Mouse (Mus musculus): ENCODE data around the gene Gm4131. TPM values are rescaled to one million over a fixed set of nuclear protein-coding genes. Genes with fewer than 3 reads are reported as not detected.

Gm4131 gene
- not detected in 2 replicates for polyA plus RNA-seq (2015; fragmentation: Nextera tagmentation; extraction: Ambion mirVana)

DNA sequence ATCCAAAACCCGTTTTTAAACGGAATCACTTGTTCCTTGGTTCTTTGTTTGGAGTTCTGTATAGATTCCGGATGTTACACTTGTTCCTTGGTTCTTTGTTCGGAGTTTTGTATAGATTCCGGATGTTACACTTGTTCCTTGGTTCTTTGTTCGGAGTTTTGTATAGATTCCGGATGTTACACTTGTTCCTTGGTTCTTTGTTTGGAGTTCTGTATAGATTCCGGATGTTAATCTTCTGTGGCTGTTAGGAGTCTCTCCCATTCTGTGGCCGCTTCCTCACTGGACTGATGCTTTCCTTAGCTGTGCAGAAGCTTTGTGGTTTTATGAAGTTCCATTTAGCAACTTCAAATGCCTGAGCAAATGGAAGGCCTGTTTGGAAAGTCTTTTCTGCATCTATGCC lies at the start of gene Gm4131:
Gene Gm4131, minus strand, starts transcription at position 101 of the 400 bp plus-strand sequence.

DNA sequence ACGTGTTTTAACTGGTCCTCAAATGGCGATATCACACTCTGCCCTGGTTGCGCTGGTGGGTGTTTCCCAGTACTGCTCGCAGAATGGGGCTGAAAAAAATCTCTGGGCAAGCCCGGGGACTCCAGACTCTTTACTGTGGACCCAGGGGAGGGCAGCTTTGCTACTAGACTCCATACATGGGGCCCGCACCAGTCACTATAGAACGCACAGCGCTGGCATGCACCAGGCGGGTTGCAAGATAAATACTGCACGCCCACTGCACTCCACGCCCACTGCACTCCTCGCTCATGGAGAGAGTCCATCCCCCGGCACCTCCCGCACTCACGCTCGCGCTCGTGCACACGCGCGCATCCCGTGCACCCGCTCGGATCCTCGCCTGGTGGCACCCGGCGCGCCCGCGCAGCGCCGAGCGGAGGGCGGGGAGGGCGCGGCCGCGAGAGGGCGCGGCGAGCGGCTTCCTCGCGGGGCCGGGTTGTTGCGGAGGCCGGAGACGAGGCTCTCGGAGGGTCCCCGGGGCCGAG lies 11.4 kb downstream of the Gm4131 start, which contains the start of gene Fam124a:
Gene Fam124a, plus strand, starts transcription at position 429 of the 521 bp plus-strand sequence.

DNA sequence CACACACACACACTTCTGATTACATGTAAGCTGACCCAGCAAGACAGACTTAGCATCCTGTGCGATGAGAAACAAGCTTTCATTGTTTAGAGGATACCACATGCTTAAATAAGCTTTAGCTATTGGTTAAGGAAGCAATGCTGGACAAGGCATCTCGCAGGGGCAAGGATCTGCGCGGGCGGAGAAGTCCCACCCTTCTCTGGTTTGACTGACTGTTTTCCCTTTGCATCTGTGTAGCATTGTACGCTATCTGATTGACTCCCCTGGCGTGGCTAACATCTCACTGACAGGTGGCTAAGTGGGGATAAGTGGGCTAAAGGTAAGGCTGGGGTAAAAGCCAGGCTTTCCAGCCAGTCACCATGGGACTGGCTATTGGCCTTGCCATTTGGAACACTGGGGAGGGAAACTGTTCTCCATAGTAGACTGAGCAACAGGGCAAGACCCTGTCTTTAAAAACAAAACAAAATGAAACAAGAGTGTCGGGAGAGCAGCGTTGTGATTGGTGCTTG lies 110.4 kb downstream of the Gm4131 start, which contains the start of gene Gucy1b2:
Gene Gucy1b2, minus strand, starts transcription at position 51 of the 509 bp plus-strand sequence.

Other genes with a start within 250 kb of the Gm4131 start
- not detected in 2 replicates for gene Gucy1b2, start 110.6 kb downstream of the Gm4131 start, polyA plus RNA-seq (2015; fragmentation: Nextera tagmentation; extraction: Ambion mirVana)
- gene Fam124a, start 11.2 kb downstream of the Gm4131 start, polyA plus RNA-seq (2015; fragmentation: Nextera tagmentation; extraction: Ambion mirVana), result 0.89 and 1.1 TPM in 2 replicates
- not detected in 2 replicates for gene Serpine3, start 96.7 kb upstream of the Gm4131 start, polyA plus RNA-seq (2015; fragmentation: Nextera tagmentation; extraction: Ambion mirVana)
- 11.1 and 11.8 TPM in 2 replicates for gene Ints6, start 194.2 kb upstream of the Gm4131 start, polyA plus RNA-seq (2015; fragmentation: Nextera tagmentation; extraction: Ambion mirVana)

Measured in spleen, postnatal 0 days (tissue).